ENCODE assay signal across 22 mouse cellular contexts in genomic region chr13:36357469-36357868, GRCm38 (mm10).
"Had no signal": no experiment of that assay in that cellular context is flagged by ENCODE, and none has a peak within 500 bp of the region (broad histone marks: within the 10 kb centered on the region; RNA-seq: fewer than 3 reads in every experiment).

No protein-coding gene starts in this region.

- H3K4me1 ChIP-seq: lung, embryonic 15.5 days; neural tube, embryonic 13.5 days; neural tube, embryonic 15.5 days had no signal

- H3K4me2 ChIP-seq: lung, embryonic 15.5 days; midbrain, embryonic 12.5 days; neural tube, embryonic 13.5 days; neural tube, embryonic 15.5 days had no signal

- H3K9ac ChIP-seq: lung, embryonic 15.5 days; midbrain, embryonic 12.5 days; neural tube, embryonic 13.5 days; neural tube, embryonic 15.5 days had no signal

- H3K4me3 ChIP-seq: lung, embryonic 15.5 days; megakaryocyte, embryonic 14.5 days; midbrain, embryonic 10.5 days; midbrain, embryonic 12.5 days; myocyte; neural tube, embryonic 13.5 days; neural tube, embryonic 15.5 days had no signal

- H3K27ac ChIP-seq: lung, embryonic 15.5 days; macrophage; midbrain, embryonic 10.5 days; midbrain, embryonic 12.5 days; neural tube, embryonic 13.5 days; neural tube, embryonic 15.5 days had no signal

- H3K36me3 ChIP-seq: lung, embryonic 15.5 days; midbrain, embryonic 10.5 days; midbrain, embryonic 12.5 days; neural tube, embryonic 13.5 days; neural tube, embryonic 15.5 days had no signal

- ATAC-seq: lung, postnatal 0 days; midbrain, embryonic 16.5 days had no signal

- H3K27me3 ChIP-seq: lung, embryonic 15.5 days; megakaryocyte, embryonic 14.5 days; midbrain, embryonic 12.5 days; neural tube, embryonic 13.5 days; neural tube, embryonic 15.5 days had no signal

- H3K9me3 ChIP-seq: lung, embryonic 15.5 days; megakaryocyte, embryonic 14.5 days; midbrain, embryonic 10.5 days; midbrain, embryonic 12.5 days; neural tube, embryonic 13.5 days; neural tube, embryonic 15.5 days had no signal

- DNase-seq: lung, adult 2 months; lung, postnatal 14 days; lung, postnatal 36 days; midbrain, embryonic 14.5 days; retina, postnatal 1 day; right cerebral cortex, adult 18-20 months; right cerebral cortex, postnatal 25 days; right cerebral cortex, postnatal 4 days; spleen, adult 18-20 months; thymus, adult 18-20 months; thymus, postnatal 14 days; thymus, postnatal 36 days had no signal
